Mouse (Mus musculus) ES-Bruce4 (cell line): Measurements from ENCODE around the gene Kcnh2. TPM values are rescaled to one million over a fixed set of nuclear protein-coding genes. Genes with fewer than 3 reads are reported as not detected.

ENCODE experiments used
- H3K27ac ChIP-seq: 2 replicates; pipeline ENCODE4 v1.5.1; 2012; ENCODE audit warnings: low read length, inconsistent platforms; ENCODE audit not compliant: insufficient read depth
- H3K27me3 ChIP-seq: 2 replicates; pipeline ENCODE4 v1.6.1; 2012; ENCODE audit warnings: mild to moderate bottlenecking, low read length, inconsistent platforms; ENCODE audit not compliant: control insufficient read depth, poor library complexity, insufficient read depth, severe bottlenecking
- H3K36me3 ChIP-seq: 2 replicates; pipeline ENCODE4 v1.6.1; 2012; ENCODE audit warnings: inconsistent platforms, mild to moderate bottlenecking, low read length, moderate library complexity; ENCODE audit not compliant: control insufficient read depth, poor library complexity, insufficient read depth, severe bottlenecking
- H3K4me1 ChIP-seq: one replicate; pipeline ENCODE4 v1.8.1; 2011; ENCODE audit warnings: low read length; ENCODE audit not compliant: control insufficient read depth, insufficient read depth
- H3K4me3 ChIP-seq: 2 replicates; pipeline ENCODE4 v1.5.1; 2011; ENCODE audit warnings: low read depth, mild to moderate bottlenecking, low read length
- H3K9ac ChIP-seq: 2 replicates; pipeline ENCODE4 v1.6.1; 2012; ENCODE audit warnings: low read depth, mild to moderate bottlenecking, inconsistent platforms; ENCODE audit not compliant: poor library complexity, severe bottlenecking
- H3K9me3 ChIP-seq: replicated peaks from 2 replicates; pipeline ENCODE4 v1.6.1; 2012; ENCODE audit warnings: mild to moderate bottlenecking, low read length, inconsistent platforms; ENCODE audit not compliant: control insufficient read depth, poor library complexity, insufficient read depth, severe bottlenecking
- CTCF ChIP-seq: IDR thresholded peaks from one replicate; pipeline ENCODE4 v1.8.1; 2011; ENCODE audit warnings: low read depth, low read length
- EP300 ChIP-seq: IDR thresholded peaks from 2 replicates; pipeline ENCODE4 v1.6.1; 2011; ENCODE audit warnings: low read depth, low read length; ENCODE audit not compliant: insufficient read depth
- POLR2A ChIP-seq: IDR thresholded peaks from one replicate; pipeline ENCODE4 v1.8.1; 2011; ENCODE audit warnings: low read length; ENCODE audit not compliant: insufficient read depth
- polyA plus RNA-seq: library from polyadenylated mRNA; stranded (reverse); fragments of >200 nt; gene quantifications from 2 replicates; pipeline ENCODE4 v1.2.4, GENCODE M21; 2011; ENCODE audit warnings: low read depth; ENCODE audit not compliant: missing spikeins, insufficient read depth, insufficient read length

Kcnh2 gene
- polyA plus RNA-seq, 1 experiment = 3.3 TPM

GRCm38 (mm10) chr5:24347186-24347875, 4.1 kb downstream of the Kcnh2 start:
- H3K9me3 ChIP-seq = no peaks in the 10 kb centered on the region
- no peak for TF ChIP-seq EP300
- TF ChIP-seq CTCF = no peak
- TF ChIP-seq POLR2A = no peak
- H3K27ac ChIP-seq = no peak overlapping the region
- no peaks in the 10 kb centered on the region for H3K27me3 ChIP-seq
- H3K4me1 ChIP-seq = peaks cover 7% of the 10 kb centered on the region
- no peak overlapping the region for H3K4me3 ChIP-seq
- H3K36me3 ChIP-seq = no peaks in the 10 kb centered on the region
- H3K9ac ChIP-seq = no peak overlapping the region

- Histone ChIP-seq H3K9ac (no peak overlapping the region), H3K36me3 (no peaks in the 10 kb centered on the region), H3K4me3 (no peak overlapping the region), H3K4me1 (peaks cover 7% of the 10 kb centered on the region), H3K9me3 (no peaks in the 10 kb centered on the region), H3K27me3 (no peaks in the 10 kb centered on the region), H3K27ac (no peak overlapping the region)
- TF ChIP-seq CTCF (no peak), EP300 (no peak), POLR2A (no peak)
These were observed 5.1 kb downstream of the Kcnh2 start for GRCm38 (mm10) chr5:24346313-24346712.

GRCm38 (mm10) chr5:24344477-24345051, 6.8 kb downstream of the Kcnh2 start:
- Histone ChIP-seq H3K36me3 (no peaks in the 10 kb centered on the region), H3K27me3 (no peaks in the 10 kb centered on the region), H3K9me3 (no peaks in the 10 kb centered on the region), H3K4me1 (peaks cover 5% of the 10 kb centered on the region), H3K9ac (no peak overlapping the region), H3K4me3 (no peak overlapping the region), H3K27ac (no peak overlapping the region)
- no peak for TF ChIP-seq POLR2A
- TF ChIP-seq EP300 = no peak
- no peak for TF ChIP-seq CTCF

- no peaks in the 10 kb centered on the region for H3K36me3 ChIP-seq
- H3K9ac ChIP-seq = no peak overlapping the region
- no peak for TF ChIP-seq POLR2A
- TF ChIP-seq CTCF = no peak
- no peak for TF ChIP-seq EP300
- no peak overlapping the region for H3K4me3 ChIP-seq
- no peaks in the 10 kb centered on the region for H3K9me3 ChIP-seq
- H3K27ac ChIP-seq = no peak overlapping the region
- peaks cover 5% of the 10 kb centered on the region for H3K4me1 ChIP-seq
- no peaks in the 10 kb centered on the region for H3K27me3 ChIP-seq
These were observed 7.4 kb downstream of the Kcnh2 start for GRCm38 (mm10) chr5:24343977-24344436.

GRCm38 (mm10) chr5:24343379-24343778, 8.0 kb downstream of the Kcnh2 start:
- Histone ChIP-seq H3K4me3 (no peak overlapping the region), H3K27ac (no peak overlapping the region), H3K4me1 (peaks cover 5% of the 10 kb centered on the region), H3K36me3 (no peaks in the 10 kb centered on the region), H3K9ac (no peak overlapping the region), H3K27me3 (no peaks in the 10 kb centered on the region), H3K9me3 (no peaks in the 10 kb centered on the region)
- TF ChIP-seq EP300 = no peak
- TF ChIP-seq CTCF = no peak
- no peak for TF ChIP-seq POLR2A

GRCm38 (mm10) chr5:24342966-24343365, 8.4 kb downstream of the Kcnh2 start:
- Histone ChIP-seq H3K27me3 (no peaks in the 10 kb centered on the region), H3K4me3 (no peak overlapping the region), H3K36me3 (no peaks in the 10 kb centered on the region), H3K4me1 (peaks cover 5% of the 10 kb centered on the region), H3K27ac (no peak overlapping the region), H3K9me3 (no peaks in the 10 kb centered on the region), H3K9ac (no peak overlapping the region)
- TF ChIP-seq EP300 = no peak
- TF ChIP-seq CTCF = no peak
- TF ChIP-seq POLR2A = no peak
